In genomic region chr5:97553122-97553521, GRCm38 (mm10) we compare ENCODE assay signal across 9 mouse cellular contexts.
DNase-seq lines count a peak whose midpoint lies in the region; TF ChIP-seq lines count a peak whose summit lies in the region.
"Had no signal": no experiment of that assay in that cellular context is flagged by ENCODE, and none has a peak within 500 bp of the region (broad histone marks: within the 10 kb centered on the region; RNA-seq: fewer than 3 reads in every experiment).

No protein-coding gene starts in this region.

- TF ChIP-seq POLR2A in embryonic fibroblast, embryonic 13.5 days (IDR thresholded peaks at IDR 0.05; ENCODE audit: low read depth, low read length): no peak

- H3K27ac ChIP-seq in gastrocnemius, adult 2 months: no peak overlapping the region
- H3K27ac ChIP-seq in embryonic fibroblast, embryonic 13.5 days (ENCODE audit: insufficient read depth, low read length): no peak overlapping the region
- H3K27ac ChIP-seq: limb, embryonic 15.5 days had no signal

- intact Hi-C loops in gastrocnemius, adult 2 months (cut with DNase I): no loop called here
- intact Hi-C loops in gastrocnemius, postnatal 14 days (cut with DNase I; ENCODE audit: low total_unique reads): no loop called here

- peak; percentile 50 for TF ChIP-seq CTCF in gastrocnemius, adult 2 months (IDR thresholded peaks at IDR 0.05)
- peak; percentile 46; the same call in 1 of the 2 replicates for TF ChIP-seq CTCF in embryonic fibroblast, embryonic 13.5 days (IDR thresholded peaks at IDR 0.05; ENCODE audit: borderline replicate concordance, insufficient read depth, low read length)

- H3K4me1 ChIP-seq in embryonic fibroblast, embryonic 13.5 days (ENCODE audit: control insufficient read depth, insufficient read depth, low read length): no peaks in the 10 kb centered on the region
- H3K4me1 ChIP-seq: limb, embryonic 15.5 days had no signal

- no peak overlapping the region for H3K4me3 ChIP-seq in gastrocnemius, adult 2 months
- H3K4me3 ChIP-seq in embryonic fibroblast, embryonic 13.5 days (ENCODE audit: insufficient read depth, low read length): no peak overlapping the region
- H3K4me3 ChIP-seq: limb, embryonic 15.5 days had no signal

- peak; percentile 16 for DNase-seq in gastrocnemius, adult 2 months
- DNase-seq in gastrocnemius, postnatal 14 days: no peak
- peak; percentile 23 for DNase-seq in right cerebral cortex, postnatal 14 days
- no peak for DNase-seq in right cerebral cortex, postnatal 10 days (ENCODE audit: low spot score in 2 of 2)
- DNase-seq in thymus, postnatal 14 days: peak; percentile 44
- no peak for DNase-seq in left cerebral cortex, adult 11 months (ENCODE audit: low spot score)
- no peak for DNase-seq in ovary, postnatal 14 days (ENCODE audit: low spot score)

Comparison
In these comparisons a context has a peak if more than half of its experiments do, and no peak if none do; other contexts are left out.
1. DNase-seq: peak in gastrocnemius, adult 2 months (single experiment), right cerebral cortex, postnatal 14 days (single experiment) and thymus, postnatal 14 days (single experiment); none in gastrocnemius, postnatal 14 days (single experiment), right cerebral cortex, postnatal 10 days (0 of 2), left cerebral cortex, adult 11 months (single experiment) and ovary, postnatal 14 days (single experiment).